ENCODE assay signal across 8 mouse cellular contexts in genomic region chr12:112724077-112724805, GRCm38 (mm10). TPM values are rescaled to one million over a fixed set of nuclear protein-coding genes. Genes with fewer than 3 reads are reported as not detected.
A peak's percentile ranks its signal among the peaks of the same experiment; 100 is the strongest.
DNase-seq lines count a peak whose midpoint lies in the region; ATAC-seq and TF ChIP-seq lines count a peak whose summit lies in the region.

No protein-coding gene starts in this region.

- ATAC-seq in kidney, embryonic 14.5 days (ENCODE audit: low FRiP score, low TSS enrichment), result 0 out of 2 replicates have a peak, but pooled peaks have one; percentile 22
- peak; percentile 19; the same call in 1 of the 2 replicates for ATAC-seq in liver, postnatal 0 days
- peak; percentile 34; the same call in 1 of the 2 replicates for ATAC-seq in neutrophil, adult 5-6 weeks (ENCODE audit: extremely low read depth, insufficient number of reproducible peaks, low FRiP score, poor library complexity, severe bottlenecking)

- TF ChIP-seq EP300 in liver, postnatal 0 days (IDR thresholded peaks at IDR 0.05; ENCODE audit: low read depth), result no peak

- TF ChIP-seq CTCF in liver, postnatal 0 days (IDR thresholded peaks at IDR 0.05; ENCODE audit: low read depth), result peak; percentile 69

- no peak overlapping the region for H3K4me2 ChIP-seq in kidney, embryonic 14.5 days (replicated peaks; ENCODE audit: low read depth, low read length)
- no peak overlapping the region for H3K4me2 ChIP-seq in liver, postnatal 0 days (ENCODE audit: low read depth, low read length)

- no peak overlapping the region for H3K9ac ChIP-seq in kidney, embryonic 14.5 days (ENCODE audit: low read depth, low read length)
- no peak overlapping the region for H3K9ac ChIP-seq in liver, postnatal 0 days (replicated peaks)

- no peaks in the 10 kb centered on the region; the same call in 1 of the 2 replicates for H3K36me3 ChIP-seq in kidney, embryonic 14.5 days (ENCODE audit: control insufficient read depth, insufficient read depth, low read length)
- H3K36me3 ChIP-seq in liver, postnatal 0 days (replicated peaks; ENCODE audit: insufficient read depth, low read length), result no peaks in the 10 kb centered on the region

- peaks cover 31% of the 10 kb centered on the region for H3K4me1 ChIP-seq in kidney, embryonic 14.5 days (ENCODE audit: control insufficient read depth, insufficient read depth, low read length)
- H3K4me1 ChIP-seq in liver, postnatal 0 days (ENCODE audit: insufficient read depth), result peaks cover 10% of the 10 kb centered on the region

- no peak overlapping the region for H3K4me3 ChIP-seq in kidney, embryonic 14.5 days (ENCODE audit: low read length)
- H3K4me3 ChIP-seq in liver, postnatal 0 days (ENCODE audit: low read depth, low read length), result no peak overlapping the region

- 0 out of 2 replicates have a peak, but pooled peaks cover 3% of the 10 kb centered on the region for H3K27me3 ChIP-seq in kidney, embryonic 14.5 days (ENCODE audit: control insufficient read depth, insufficient read depth, low read length)
- H3K27me3 ChIP-seq in liver, postnatal 0 days (ENCODE audit: insufficient read depth, low read length), result peaks cover 22% of the 10 kb centered on the region

- 78% methylated on average over 11 of the region's 11 CpGs for WGBS in kidney, embryonic 14.5 days
- 68% methylated on average over 11 of the region's 11 CpGs for WGBS in liver, postnatal 0 days (ENCODE audit: insufficient replicate concordance)

- no peak overlapping the region for H3K27ac ChIP-seq in kidney, embryonic 14.5 days (ENCODE audit: low read depth, low read length)
- no peak overlapping the region for H3K27ac ChIP-seq in liver, postnatal 0 days (ENCODE audit: low read depth)

- DNase-seq in A20 (ENCODE audit: low read depth, low spot score), result peak; percentile 88
- peak; percentile 94 for DNase-seq in MEL-GATA-1-ER (ENCODE audit: extremely low read depth, low read depth)
- peak; percentile 84 to 88 for DNase-seq in cerebellum, adult 18-20 months
- peak; percentile 78 for DNase-seq in forelimb bud, embryonic 11.5 days (ENCODE audit: low read depth, low spot score)
- DNase-seq in liver, postnatal 0 days, result peak; percentile 75
- peak; percentile 66 to 76 for DNase-seq in thymus, postnatal 36 days

- H3K9me3 ChIP-seq in kidney, embryonic 14.5 days (ENCODE audit: control insufficient read depth, low read length), result no peaks in the 10 kb centered on the region
- no peaks in the 10 kb centered on the region for H3K9me3 ChIP-seq in liver, postnatal 0 days (ENCODE audit: low read length)

RNA-seq across cellular contexts. Expression of gene Cep170b, which starts 4.0 kb away (rescaled TPM):
- polyA plus RNA-seq in kidney, embryonic 14.5 days (2014; fragmentation: Nextera tagmentation; extraction: Ambion mirVana), result 11.5 and 15.1 TPM in 2 replicates
- 4.0 and 4.8 TPM in 2 replicates for polyA plus RNA-seq in liver, postnatal 0 days (2015; fragmentation: Nextera tagmentation; extraction: Ambion mirVana)
- total RNA-seq in neutrophil, adult 5-6 weeks (2017), result 4.8 and 5.7 TPM in 2 replicates

RNA-seq across cellular contexts. Expression of gene Pld4, which starts 36.2 kb away (rescaled TPM):
- polyA plus RNA-seq in kidney, embryonic 14.5 days (2014; fragmentation: Nextera tagmentation; extraction: Ambion mirVana), result 4.8 and 7.8 TPM in 2 replicates
- 20.9 and 22.4 TPM in 2 replicates for polyA plus RNA-seq in liver, postnatal 0 days (2015; fragmentation: Nextera tagmentation; extraction: Ambion mirVana)
- total RNA-seq in neutrophil, adult 5-6 weeks (2017), result 98.0 and 114 TPM in 2 replicates

RNA-seq across cellular contexts. Expression of gene Zbtb42, which starts 45.6 kb away (rescaled TPM):
- polyA plus RNA-seq in kidney, embryonic 14.5 days (2014; fragmentation: Nextera tagmentation; extraction: Ambion mirVana), result 3.8 and 5.7 TPM in 2 replicates
- 1.3 and 1.6 TPM in 2 replicates for polyA plus RNA-seq in liver, postnatal 0 days (2015; fragmentation: Nextera tagmentation; extraction: Ambion mirVana)
- 13.4 and 15.0 TPM in 2 replicates for total RNA-seq in neutrophil, adult 5-6 weeks (2017)

RNA-seq across cellular contexts. Expression of gene Akt1, which starts 49.6 kb away (rescaled TPM):
- 50.8 and 58.5 TPM in 2 replicates for polyA plus RNA-seq in kidney, embryonic 14.5 days (2014; fragmentation: Nextera tagmentation; extraction: Ambion mirVana)
- polyA plus RNA-seq in liver, postnatal 0 days (2015; fragmentation: Nextera tagmentation; extraction: Ambion mirVana), result 26.7 and 29.3 TPM in 2 replicates
- 197 and 218 TPM in 2 replicates for total RNA-seq in neutrophil, adult 5-6 weeks (2017)
